Mouse (Mus musculus): Measurements from ENCODE around the gene Spint2. TPM values are rescaled to one million over a fixed set of nuclear protein-coding genes. Genes with fewer than 3 reads are reported as not detected.

Gene Spint2
- polyA plus RNA-seq, 1 experiment, result 25.9 TPM

GRCm38 (mm10) chr7:29293131-29294065 lies 11.7 kb upstream of the Spint2 start:
- peak overlapping the region; percentile 91 for H3K27ac ChIP-seq (ENCODE audit: insufficient read depth, low read length)
- H3K4me3 ChIP-seq (ENCODE audit: insufficient read depth, low read length), result no peak overlapping the region
- no peaks in the 10 kb centered on the region for H3K4me1 ChIP-seq (ENCODE audit: control insufficient read depth, insufficient read depth, low read length)
- TF ChIP-seq CTCF (IDR thresholded peaks at IDR 0.05; ENCODE audit: extremely low read depth, insufficient read depth, low read length) (no peak), POLR2A (IDR thresholded peaks at IDR 0.05; ENCODE audit: extremely low read depth, insufficient read depth, low read length) (no peak)

DNA sequence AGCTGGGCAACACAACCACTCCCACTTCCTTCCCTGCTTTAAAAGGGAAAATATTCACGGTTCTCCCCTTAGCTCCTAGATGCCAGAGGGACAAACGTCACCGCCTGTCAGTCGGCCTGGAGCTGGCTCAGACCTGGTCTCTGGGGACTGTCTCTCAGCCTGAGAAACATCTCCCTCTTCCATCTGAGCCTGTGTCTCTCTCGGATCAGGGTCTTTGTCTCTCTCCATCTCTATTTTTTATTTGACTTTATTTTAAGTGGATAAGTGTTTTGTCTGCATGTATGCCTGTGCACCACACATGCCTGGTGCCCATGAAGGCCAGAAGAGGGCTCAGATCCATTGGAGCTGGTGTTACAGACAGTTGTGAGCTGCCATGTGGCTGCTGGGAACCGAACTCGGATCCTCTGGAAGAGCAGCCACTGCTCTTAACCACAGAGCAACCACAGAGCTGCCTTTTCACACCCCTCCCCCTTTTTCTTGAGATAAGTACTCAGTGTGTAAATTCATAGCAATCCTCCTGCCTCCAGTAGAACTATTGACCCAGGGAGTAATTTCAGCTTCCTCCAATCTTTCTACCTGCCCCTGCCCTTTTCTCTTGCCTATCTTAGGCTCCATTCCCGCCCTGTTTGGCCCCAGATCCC lies 10.9 kb upstream of the Spint2 start:
- H3K4me3 ChIP-seq (ENCODE audit: insufficient read depth, low read length), result no peak overlapping the region
- H3K4me1 ChIP-seq (ENCODE audit: control insufficient read depth, insufficient read depth, low read length), result no peaks in the 10 kb centered on the region
- TF ChIP-seq POLR2A (IDR thresholded peaks at IDR 0.05; ENCODE audit: extremely low read depth, insufficient read depth, low read length) (no peak), CTCF (IDR thresholded peaks at IDR 0.05; ENCODE audit: extremely low read depth, insufficient read depth, low read length) (no peak)
- H3K27ac ChIP-seq (ENCODE audit: insufficient read depth, low read length), result peak overlapping the region; percentile 91

GRCm38 (mm10) chr7:29291616-29292457 lies 10.1 kb upstream of the Spint2 start:
- peak overlapping the region; percentile 91 for H3K27ac ChIP-seq (ENCODE audit: insufficient read depth, low read length)
- peak overlapping the region; percentile 21; the same call in 1 of the 2 replicates for H3K4me3 ChIP-seq (ENCODE audit: insufficient read depth, low read length)
- no peaks in the 10 kb centered on the region for H3K4me1 ChIP-seq (ENCODE audit: control insufficient read depth, insufficient read depth, low read length)
- TF ChIP-seq POLR2A (IDR thresholded peaks at IDR 0.05; ENCODE audit: extremely low read depth, insufficient read depth, low read length), result no peak
- no peak for TF ChIP-seq CTCF (IDR thresholded peaks at IDR 0.05; ENCODE audit: extremely low read depth, insufficient read depth, low read length)

GRCm38 (mm10) chr7:29290691-29291485 lies 9.2 kb upstream of the Spint2 start:
- Histone ChIP-seq H3K4me1 (ENCODE audit: control insufficient read depth, insufficient read depth, low read length) (no peaks in the 10 kb centered on the region), H3K27ac (ENCODE audit: insufficient read depth, low read length) (peak overlapping the region; percentile 82), H3K4me3 (ENCODE audit: insufficient read depth, low read length) (peak overlapping the region; percentile 34)
- TF ChIP-seq POLR2A (IDR thresholded peaks at IDR 0.05; ENCODE audit: extremely low read depth, insufficient read depth, low read length) (no peak), CTCF (IDR thresholded peaks at IDR 0.05; ENCODE audit: extremely low read depth, insufficient read depth, low read length) (no peak)

GRCm38 (mm10) chr7:29289856-29290255 lies 8.1 kb upstream of the Spint2 start:
- TF ChIP-seq POLR2A (IDR thresholded peaks at IDR 0.05; ENCODE audit: extremely low read depth, insufficient read depth, low read length) (no peak), CTCF (IDR thresholded peaks at IDR 0.05; ENCODE audit: extremely low read depth, insufficient read depth, low read length) (no peak)
- Histone ChIP-seq H3K4me1 (ENCODE audit: control insufficient read depth, insufficient read depth, low read length) (no peaks in the 10 kb centered on the region), H3K4me3 (ENCODE audit: insufficient read depth, low read length) (peak overlapping the region; percentile 34), H3K27ac (ENCODE audit: insufficient read depth, low read length) (peak overlapping the region; percentile 64)

DNA sequence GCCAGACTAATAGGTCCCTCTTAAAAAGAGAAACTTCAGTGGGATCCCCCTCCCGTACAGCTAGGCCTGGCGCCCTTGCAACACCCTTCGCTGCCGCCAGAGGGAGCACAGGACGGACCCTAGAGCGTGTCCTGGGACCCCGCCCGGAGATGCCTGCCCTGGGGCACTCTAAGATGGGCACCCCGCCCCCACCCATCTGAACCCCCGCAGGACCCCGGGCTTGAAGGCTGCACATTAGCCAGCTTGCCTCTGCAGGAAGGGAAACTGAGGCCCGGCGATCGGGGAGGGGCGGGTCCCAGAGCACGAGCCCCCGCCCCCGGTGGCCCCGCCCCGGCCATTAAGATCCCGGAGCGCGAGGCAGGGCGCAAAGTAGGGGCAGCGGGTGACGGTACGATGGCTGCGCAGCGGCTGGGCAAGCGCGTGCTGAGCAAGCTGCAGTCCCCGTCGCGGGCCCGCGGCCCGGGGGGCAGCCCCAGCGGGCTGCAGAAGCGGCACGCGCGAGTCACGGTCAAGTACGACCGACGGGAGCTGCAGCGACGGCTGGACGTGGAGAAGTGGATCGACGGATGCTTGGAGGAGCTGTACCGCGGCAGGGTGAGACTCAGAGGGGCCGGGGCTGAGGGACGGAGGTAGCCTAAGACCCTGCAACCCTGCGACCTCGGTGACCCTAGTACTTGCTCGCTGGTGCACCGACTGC lies 7.4 kb upstream of the Spint2 start, which contains the start of gene Ppp1r14a:
TSS of gene Ppp1r14a (plus strand) at position 367 of the 697 bp plus-strand sequence.
- H3K27ac ChIP-seq (ENCODE audit: insufficient read depth, low read length), result peak within 1 kb of the TSS; percentile 64
- no peaks in the 10 kb centered on the region for H3K4me1 ChIP-seq (ENCODE audit: control insufficient read depth, insufficient read depth, low read length)
- H3K4me3 ChIP-seq (ENCODE audit: insufficient read depth, low read length), result peak within 1 kb of the TSS; percentile 34
- TF ChIP-seq POLR2A (IDR thresholded peaks at IDR 0.05; ENCODE audit: extremely low read depth, insufficient read depth, low read length), result no peak
- peak; percentile 48 for TF ChIP-seq CTCF (IDR thresholded peaks at IDR 0.05; ENCODE audit: extremely low read depth, insufficient read depth, low read length)

GRCm38 (mm10) chr7:29288079-29288478 lies 6.4 kb upstream of the Spint2 start:
- H3K4me3 ChIP-seq (ENCODE audit: insufficient read depth, low read length), result no peak overlapping the region
- no peak overlapping the region for H3K27ac ChIP-seq (ENCODE audit: insufficient read depth, low read length)
- TF ChIP-seq POLR2A (IDR thresholded peaks at IDR 0.05; ENCODE audit: extremely low read depth, insufficient read depth, low read length) (no peak), CTCF (IDR thresholded peaks at IDR 0.05; ENCODE audit: extremely low read depth, insufficient read depth, low read length) (no peak)
- H3K4me1 ChIP-seq (ENCODE audit: control insufficient read depth, insufficient read depth, low read length), result no peaks in the 10 kb centered on the region

DNA sequence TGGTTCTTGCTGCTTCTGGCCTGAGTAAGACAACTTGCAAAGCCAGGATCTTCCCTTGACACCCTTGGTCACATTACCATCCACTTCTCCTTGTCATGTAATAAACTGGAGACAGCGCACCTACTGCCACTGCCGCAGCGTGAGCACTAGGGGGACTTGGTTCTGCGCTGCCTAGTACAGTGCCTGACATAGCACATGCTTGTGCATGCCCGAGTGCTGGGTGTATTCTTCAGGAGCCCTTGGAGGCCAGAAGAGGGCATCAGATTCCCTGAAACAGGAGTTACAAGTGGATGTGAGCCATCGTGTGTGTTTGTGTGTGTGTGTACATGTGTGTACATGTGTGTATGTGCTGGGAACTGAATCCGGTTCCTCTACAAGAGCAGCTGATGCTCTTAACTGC lies 5.8 kb upstream of the Spint2 start:
- H3K4me3 ChIP-seq (ENCODE audit: insufficient read depth, low read length), result no peak overlapping the region
- TF ChIP-seq CTCF (IDR thresholded peaks at IDR 0.05; ENCODE audit: extremely low read depth, insufficient read depth, low read length), result no peak
- no peak for TF ChIP-seq POLR2A (IDR thresholded peaks at IDR 0.05; ENCODE audit: extremely low read depth, insufficient read depth, low read length)
- H3K4me1 ChIP-seq (ENCODE audit: control insufficient read depth, insufficient read depth, low read length), result no peaks in the 10 kb centered on the region
- H3K27ac ChIP-seq (ENCODE audit: insufficient read depth, low read length), result no peak overlapping the region

Data from cortical plate, adult 2 months (tissue).